Mouse (Mus musculus): Measurements from ENCODE around the gene Cryzl1. TPM values are rescaled to one million over a fixed set of nuclear protein-coding genes. Genes with fewer than 3 reads are reported as not detected.

Gene Cryzl1
- polyA plus RNA-seq, 1 experiment: 30.9 TPM

- DNase-seq (ENCODE audit: low read depth): no peak
Measured at GRCm38 (mm10) chr16:91688619-91689334, 40.0 kb downstream of the Cryzl1 start, which contains the start of gene Donson. Gene Donson, minus strand, starts transcription at chr16:91688770.

- no peak for DNase-seq (ENCODE audit: low read depth)
Measured at GRCm38 (mm10) chr16:91688023-91688618, 40.7 kb downstream of the Cryzl1 start.

GRCm38 (mm10) chr16:91686369-91686768, 42.4 kb downstream of the Cryzl1 start:
- no peak for DNase-seq (ENCODE audit: low read depth)

- DNase-seq (ENCODE audit: low read depth): no peak
Measured at GRCm38 (mm10) chr16:91685526-91685925, 43.2 kb downstream of the Cryzl1 start.

- no peak for DNase-seq (ENCODE audit: low read depth)
Measured at GRCm38 (mm10) chr16:91680656-91681055, 48.1 kb downstream of the Cryzl1 start.

- peak; percentile 30 for DNase-seq (ENCODE audit: low read depth)
Measured at GRCm38 (mm10) chr16:91678147-91678911, 50.4 kb downstream of the Cryzl1 start.

GRCm38 (mm10) chr16:91674500-91674899, 54.3 kb downstream of the Cryzl1 start:
- no peak for DNase-seq (ENCODE audit: low read depth)

- DNase-seq (ENCODE audit: low read depth): no peak
Measured at GRCm38 (mm10) chr16:91663795-91664194, 65.0 kb downstream of the Cryzl1 start.

- no peak for DNase-seq (ENCODE audit: low read depth)
Measured at GRCm38 (mm10) chr16:91662336-91662735, 66.4 kb downstream of the Cryzl1 start.

GRCm38 (mm10) chr16:91661397-91661796, 67.4 kb downstream of the Cryzl1 start:
- DNase-seq (ENCODE audit: low read depth): no peak

GRCm38 (mm10) chr16:91659798-91660197, 69.0 kb downstream of the Cryzl1 start:
- no peak for DNase-seq (ENCODE audit: low read depth)

- DNase-seq (ENCODE audit: low read depth): no peak
Measured at GRCm38 (mm10) chr16:91658471-91658870, 70.3 kb downstream of the Cryzl1 start.

- DNase-seq (ENCODE audit: low read depth): no peak
Measured at GRCm38 (mm10) chr16:91657285-91657684, 71.5 kb downstream of the Cryzl1 start.

GRCm38 (mm10) chr16:91655285-91655684, 73.5 kb downstream of the Cryzl1 start:
- DNase-seq (ENCODE audit: low read depth): no peak

GRCm38 (mm10) chr16:91652191-91652590, 76.6 kb downstream of the Cryzl1 start:
- DNase-seq (ENCODE audit: low read depth): no peak

GRCm38 (mm10) chr16:91649781-91650180, 79.0 kb downstream of the Cryzl1 start:
- no peak for DNase-seq (ENCODE audit: low read depth)

- DNase-seq (ENCODE audit: low read depth): no peak
Measured at GRCm38 (mm10) chr16:91649246-91649645, 79.5 kb downstream of the Cryzl1 start.

- no peak for DNase-seq (ENCODE audit: low read depth)
Measured at GRCm38 (mm10) chr16:91648220-91648550, 80.6 kb downstream of the Cryzl1 start.

- peak; percentile 68 for DNase-seq (ENCODE audit: low read depth)
Measured at GRCm38 (mm10) chr16:91647461-91648219, 81.1 kb downstream of the Cryzl1 start, which contains the start of gene Son. Gene Son, plus strand, starts transcription at chr16:91647506.

- DNase-seq (ENCODE audit: low read depth): no peak
Measured at GRCm38 (mm10) chr16:91646681-91647419, 81.9 kb downstream of the Cryzl1 start, which contains the start of gene Gart. Gene Gart, minus strand, starts transcription at chr16:91646952.

- no peak for DNase-seq (ENCODE audit: low read depth)
Measured at GRCm38 (mm10) chr16:91645995-91646602, 82.7 kb downstream of the Cryzl1 start.

Measured in gonadal fat pad, adult 2 months (tissue).